Mouse (Mus musculus): Measurements from ENCODE around the gene Vsir.

Vsir gene

GRCm38 (mm10) chr10:60353241-60354002, 6.8 kb downstream of the Vsir start:
- DNase-seq (ENCODE audit: low spot score in 2 of 2): no peak

GRCm38 (mm10) chr10:60354003-60354325, 7.3 kb downstream of the Vsir start:
- no peak for DNase-seq (ENCODE audit: low spot score in 2 of 2)

GRCm38 (mm10) chr10:60354881-60355677, 8.4 kb downstream of the Vsir start:
- peak in 1 of 2 experiments; percentile 57 for DNase-seq (ENCODE audit: low spot score in 2 of 2)

- DNase-seq (ENCODE audit: low spot score in 2 of 2): no peak
Observed at GRCm38 (mm10) chr10:60357441-60357840, 10.8 kb downstream of the Vsir start.

GRCm38 (mm10) chr10:60357901-60358300, 11.2 kb downstream of the Vsir start:
- DNase-seq (ENCODE audit: low spot score in 2 of 2): no peak

- DNase-seq (ENCODE audit: low spot score in 2 of 2): no peak
Observed at GRCm38 (mm10) chr10:60358776-60359175, 12.1 kb downstream of the Vsir start.

GRCm38 (mm10) chr10:60361615-60362309, 15.1 kb downstream of the Vsir start:
- no peak for DNase-seq (ENCODE audit: low spot score in 2 of 2)

- no peak for DNase-seq (ENCODE audit: low spot score in 2 of 2)
Observed at GRCm38 (mm10) chr10:60362310-60362628, 15.6 kb downstream of the Vsir start.

GRCm38 (mm10) chr10:60363426-60363825, 16.8 kb downstream of the Vsir start:
- DNase-seq (ENCODE audit: low spot score in 2 of 2): no peak

- DNase-seq (ENCODE audit: low spot score in 2 of 2): no peak
Observed at GRCm38 (mm10) chr10:60367145-60367544, 20.5 kb downstream of the Vsir start.

GRCm38 (mm10) chr10:60367904-60368303, 21.3 kb downstream of the Vsir start:
- DNase-seq (ENCODE audit: low spot score in 2 of 2): no peak

GRCm38 (mm10) chr10:60369405-60369804, 22.8 kb downstream of the Vsir start:
- no peak for DNase-seq (ENCODE audit: low spot score in 2 of 2)

- no peak for DNase-seq (ENCODE audit: low spot score in 2 of 2)
Observed at GRCm38 (mm10) chr10:60370098-60370497, 23.4 kb downstream of the Vsir start.

GRCm38 (mm10) chr10:60370601-60371061, 24.0 kb downstream of the Vsir start:
- DNase-seq (ENCODE audit: low spot score in 2 of 2): no peak

- no peak for DNase-seq (ENCODE audit: low spot score in 2 of 2)
Observed at GRCm38 (mm10) chr10:60371596-60372386, 25.1 kb downstream of the Vsir start.

- DNase-seq (ENCODE audit: low spot score in 2 of 2): no peak
Observed at GRCm38 (mm10) chr10:60373543-60373936, 26.9 kb downstream of the Vsir start.

GRCm38 (mm10) chr10:60373937-60374578, 27.4 kb downstream of the Vsir start:
- DNase-seq (ENCODE audit: low spot score in 2 of 2): no peak

GRCm38 (mm10) chr10:60376704-60377103, 30.1 kb downstream of the Vsir start:
- no peak for DNase-seq (ENCODE audit: low spot score in 2 of 2)

- DNase-seq (ENCODE audit: low spot score in 2 of 2): no peak
Observed at GRCm38 (mm10) chr10:60379419-60379957, 32.8 kb downstream of the Vsir start.

GRCm38 (mm10) chr10:60380229-60380628, 33.6 kb downstream of the Vsir start:
- DNase-seq (ENCODE audit: low spot score in 2 of 2): no peak

Data from urinary bladder, adult 18-20 months (tissue).